Mouse (Mus musculus) liver, adult 2 months (tissue): Measurements from ENCODE around the gene Fsip1. TPM values are rescaled to one million over a fixed set of nuclear protein-coding genes. Genes with fewer than 3 reads are reported as not detected.

Experiments
- DNase-seq: peaks from one replicate; pipeline ENCODE4 v3.0.0-alpha.2; 2011; ENCODE audit warnings: low read depth, low spot score; ENCODE audit errors: extremely low read depth
- H3K27ac ChIP-seq: fragments of 200-500 bp; replicated peaks from 2 replicates; pipeline ENCODE4 v1.5.1; 2012; ENCODE audit warnings: low read depth, mild to moderate bottlenecking, control low read depth, inconsistent platforms, low read length; ENCODE audit not compliant: insufficient read depth
- H3K27me3 ChIP-seq: fragments of 200-500 bp; 2 replicates; pipeline ENCODE4 v1.6.1; 2012; ENCODE audit warnings: mild to moderate bottlenecking, moderate library complexity, low read length, inconsistent platforms; ENCODE audit not compliant: control insufficient read depth, insufficient read depth
- H3K36me3 ChIP-seq: fragments of 200-500 bp; 2 replicates; pipeline ENCODE4 v1.6.1; 2012; ENCODE audit warnings: low read length, inconsistent platforms; ENCODE audit not compliant: control insufficient read depth, insufficient read depth
- H3K4me1 ChIP-seq: fragments of 200-500 bp; 2 replicates; pipeline ENCODE4 v1.6.1; 2011; ENCODE audit warnings: low read length; ENCODE audit not compliant: control insufficient read depth, insufficient read depth
- H3K4me3 ChIP-seq: fragments of 200-500 bp; 2 replicates; pipeline ENCODE4 v1.5.1; 2011; ENCODE audit warnings: low read depth, mild to moderate bottlenecking, control low read depth, low read length, moderate library complexity; ENCODE audit not compliant: insufficient read depth
- H3K79me2 ChIP-seq: fragments of 200-500 bp; 2 replicates; pipeline ENCODE4 v1.6.1; 2012; ENCODE audit warnings: inconsistent platforms, mild to moderate bottlenecking, low read length, moderate library complexity; ENCODE audit not compliant: control insufficient read depth, insufficient read depth
- H3K9ac ChIP-seq: fragments of 200-500 bp; 2 replicates; pipeline ENCODE4 v1.6.1; 2012; ENCODE audit warnings: low read depth, mild to moderate bottlenecking, control low read depth, inconsistent platforms, low read length
- CTCF ChIP-seq: fragments of 200-500 bp; IDR thresholded peaks from 2 replicates; pipeline ENCODE4 v1.5.1; 2011; ENCODE audit warnings: low read depth, low read length, control low read depth
- POLR2A ChIP-seq: fragments of 200-500 bp; IDR thresholded peaks from 2 replicates; pipeline ENCODE4 v1.6.1; 2011; ENCODE audit warnings: low read length, control low read depth; ENCODE audit not compliant: insufficient read depth; ENCODE audit errors: extremely low read depth
- WGBS: fragments of 180-500 bp; shearing (Covaris S2); methylation state at CpG from one replicate; pipeline ENCODE4 v1.1.7; 2018; 5-methylcytosine and 5-hydroxymethylcytosine counted together
- polyA plus RNA-seq: library from polyadenylated mRNA; depleted of rRNA; stranded (reverse); fragments of >200 nt; gene quantifications from 2 replicates; pipeline ENCODE4 v1.2.3, GENCODE M21; 2012
- total RNA-seq: library from RNA; depleted of rRNA; stranded (reverse); fragments of >200 nt; gene quantifications from 2 replicates; pipeline ENCODE4 v1.2.3, GENCODE M21; 2014

The Fsip1 gene
- total and polyA plus RNA-seq, 2 experiments, result 0.05 to 0.09 TPM

DNA sequence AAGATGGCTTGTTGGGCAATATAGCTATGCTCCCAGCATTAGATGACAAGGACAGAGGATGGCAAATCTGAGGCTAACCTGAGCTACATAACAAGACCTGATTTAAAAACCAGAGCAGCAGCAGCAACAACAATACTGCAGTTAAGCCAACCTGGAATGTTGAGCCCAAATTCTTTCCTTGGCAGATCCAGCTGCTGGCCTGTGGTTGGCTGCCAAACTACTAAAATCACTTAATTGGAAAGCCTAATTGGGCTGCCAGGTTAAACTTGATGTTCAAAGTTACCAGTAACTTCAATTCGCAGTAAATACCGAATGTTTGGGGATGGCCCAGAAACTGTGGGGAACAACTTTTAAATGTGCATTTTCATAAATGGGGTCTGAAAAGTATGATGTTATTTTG is 74.6 kb downstream of the Fsip1 start:
- DNase-seq, result no peak
- Histone ChIP-seq H3K4me3 (no peak overlapping the region), H3K79me2 (no peaks in the 10 kb centered on the region), H3K4me1 (no peaks in the 10 kb centered on the region), H3K27me3 (no peaks in the 10 kb centered on the region), H3K9ac (no peak overlapping the region), H3K36me3 (no peaks in the 10 kb centered on the region), H3K27ac (no peak overlapping the region)
- no peak for TF ChIP-seq POLR2A
- no peak for TF ChIP-seq CTCF
- WGBS, result 88% methylated on average over 2 of the region's 2 CpGs

- no peak for DNase-seq
- no peaks in the 10 kb centered on the region for H3K79me2 ChIP-seq
- H3K9ac ChIP-seq, result no peak overlapping the region
- no peak overlapping the region for H3K4me3 ChIP-seq
- H3K36me3 ChIP-seq, result no peaks in the 10 kb centered on the region
- TF ChIP-seq CTCF, result no peak
- TF ChIP-seq POLR2A, result no peak
- H3K27me3 ChIP-seq, result no peaks in the 10 kb centered on the region
- H3K4me1 ChIP-seq, result no peaks in the 10 kb centered on the region
- H3K27ac ChIP-seq, result no peak overlapping the region
These were observed 76.7 kb downstream of the Fsip1 start for GRCm38 (mm10) chr2:118179873-118180585.

DNA sequence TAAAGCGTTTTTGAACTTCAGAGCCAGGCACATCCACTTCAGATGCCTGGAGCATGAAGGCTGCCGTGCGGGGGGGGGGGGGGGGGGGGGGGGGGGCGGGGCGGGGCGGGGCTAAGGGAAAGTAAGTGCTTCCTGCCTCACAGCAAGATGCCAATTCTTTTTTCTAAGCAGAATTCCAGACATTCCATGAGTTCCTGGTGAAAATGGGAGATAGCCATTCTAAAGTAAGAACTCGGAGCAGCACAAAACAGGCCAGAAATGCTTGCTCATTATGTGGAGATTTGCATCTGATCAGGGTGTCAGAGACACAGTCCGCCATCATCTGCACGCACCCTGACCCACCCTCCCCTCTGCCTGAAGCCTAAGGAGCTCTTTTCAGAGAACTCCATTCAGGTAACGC is 77.3 kb downstream of the Fsip1 start:
- TF ChIP-seq POLR2A (no peak), CTCF (no peak)
- H3K27ac ChIP-seq, result no peak overlapping the region
- DNase-seq, result peak; percentile 12

GRCm38 (mm10) chr2:118174558-118175383 is 82.0 kb downstream of the Fsip1 start:
- peak; percentile 6 for DNase-seq
- H3K4me3 ChIP-seq, result no peak overlapping the region
- TF ChIP-seq POLR2A, result no peak
- TF ChIP-seq CTCF, result no peak
- H3K4me1 ChIP-seq, result no peaks in the 10 kb centered on the region
- H3K79me2 ChIP-seq, result no peaks in the 10 kb centered on the region
- WGBS, result 87% methylated on average over 10 of the region's 10 CpGs
- H3K9ac ChIP-seq, result no peak overlapping the region
- no peak overlapping the region for H3K27ac ChIP-seq
- H3K27me3 ChIP-seq, result no peaks in the 10 kb centered on the region
- H3K36me3 ChIP-seq, result no peaks in the 10 kb centered on the region

More for the DNA sequence above, 77.3 kb downstream of the Fsip1 start:
- no peak overlapping the region for H3K4me3 ChIP-seq
- no peaks in the 10 kb centered on the region for H3K4me1 ChIP-seq
- no peaks in the 10 kb centered on the region for H3K27me3 ChIP-seq
- 22% methylated on average over 8 of the region's 10 CpGs for whole genome bisulfite sequencing
- no peaks in the 10 kb centered on the region for H3K36me3 ChIP-seq
- no peaks in the 10 kb centered on the region for H3K79me2 ChIP-seq
- no peak overlapping the region for H3K9ac ChIP-seq

GRCm38 (mm10) chr2:118168225-118168624 is 88.5 kb downstream of the Fsip1 start:
- H3K36me3 ChIP-seq, result no peaks in the 10 kb centered on the region
- H3K79me2 ChIP-seq, result no peaks in the 10 kb centered on the region
- H3K27me3 ChIP-seq, result no peaks in the 10 kb centered on the region
- peak; percentile 4 for DNase-seq
- H3K4me3 ChIP-seq, result no peak overlapping the region
- TF ChIP-seq POLR2A, result no peak
- no peak for TF ChIP-seq CTCF
- H3K27ac ChIP-seq, result no peak overlapping the region
- no peak overlapping the region for H3K9ac ChIP-seq
- WGBS, result 75% methylated on average over 1 of the region's 1 CpGs
- no peaks in the 10 kb centered on the region for H3K4me1 ChIP-seq

GRCm38 (mm10) chr2:118167731-118168130 is 89.0 kb downstream of the Fsip1 start:
- H3K27me3 ChIP-seq, result no peaks in the 10 kb centered on the region
- no peak overlapping the region for H3K4me3 ChIP-seq
- TF ChIP-seq POLR2A, result no peak
- no peak for TF ChIP-seq CTCF
- no peaks in the 10 kb centered on the region for H3K79me2 ChIP-seq
- no peaks in the 10 kb centered on the region for H3K36me3 ChIP-seq
- H3K4me1 ChIP-seq, result no peaks in the 10 kb centered on the region
- DNase-seq, result no peak
- WGBS, result 81% methylated on average over 4 of the region's 4 CpGs
- no peak overlapping the region for H3K27ac ChIP-seq
- H3K9ac ChIP-seq, result no peak overlapping the region
